Mouse (Mus musculus) forebrain, embryonic 16.5 days (tissue): Measurements from ENCODE around the gene Nap1l2. TPM values are rescaled to one million over a fixed set of nuclear protein-coding genes. Genes with fewer than 3 reads are reported as not detected.

Experiments
- polyA plus RNA-seq: library from polyadenylated mRNA; unstranded; fragments of >200 nt; fragmentation: Nextera tagmentation; extraction: Ambion mirVana; gene quantifications from 2 replicates; pipeline ENCODE4 v1.2.1, GENCODE M21; 2015

Gene Nap1l2
- polyA plus RNA-seq, 1 experiment from 2014 or later: 55.0 TPM

Other genes starting within 250 kb of the Nap1l2 start
- gene Cdx4, start 134.8 kb upstream of the Nap1l2 start, polyA plus RNA-seq: not detected in 2 replicates
- 6.2 and 7.4 TPM in 2 replicates for gene Chic1, start 169.8 kb upstream of the Nap1l2 start, polyA plus RNA-seq
- gene Tsx, start 227.8 kb upstream of the Nap1l2 start, polyA plus RNA-seq: 0.27 and 0.52 TPM in 2 replicates
- gene Gm26992, start 235.4 kb upstream of the Nap1l2 start, polyA plus RNA-seq: not detected in 2 replicates